Mouse (Mus musculus): ENCODE measurements around the gene Cops9.

GRCm38 (mm10) chr1:92675932-92676675 lies 34.3 kb upstream of the Cops9 start:
- TF ChIP-seq CTCF (IDR thresholded peaks at IDR 0.05; ENCODE audit: control insufficient read depth, insufficient read depth, insufficient replicate concordance, low read depth, low read length) (no peak), POLR2A (IDR thresholded peaks at IDR 0.05; ENCODE audit: control insufficient read depth, low read depth, low read length) (no peak)
